Mouse (Mus musculus): Measurements from ENCODE around the gene Gm3952. TPM values are rescaled to one million over a fixed set of nuclear protein-coding genes. Genes with fewer than 3 reads are reported as not detected.

Gm3952 gene
- polyA plus RNA-seq, 1 experiment from 2014 or later: not detected

DNA sequence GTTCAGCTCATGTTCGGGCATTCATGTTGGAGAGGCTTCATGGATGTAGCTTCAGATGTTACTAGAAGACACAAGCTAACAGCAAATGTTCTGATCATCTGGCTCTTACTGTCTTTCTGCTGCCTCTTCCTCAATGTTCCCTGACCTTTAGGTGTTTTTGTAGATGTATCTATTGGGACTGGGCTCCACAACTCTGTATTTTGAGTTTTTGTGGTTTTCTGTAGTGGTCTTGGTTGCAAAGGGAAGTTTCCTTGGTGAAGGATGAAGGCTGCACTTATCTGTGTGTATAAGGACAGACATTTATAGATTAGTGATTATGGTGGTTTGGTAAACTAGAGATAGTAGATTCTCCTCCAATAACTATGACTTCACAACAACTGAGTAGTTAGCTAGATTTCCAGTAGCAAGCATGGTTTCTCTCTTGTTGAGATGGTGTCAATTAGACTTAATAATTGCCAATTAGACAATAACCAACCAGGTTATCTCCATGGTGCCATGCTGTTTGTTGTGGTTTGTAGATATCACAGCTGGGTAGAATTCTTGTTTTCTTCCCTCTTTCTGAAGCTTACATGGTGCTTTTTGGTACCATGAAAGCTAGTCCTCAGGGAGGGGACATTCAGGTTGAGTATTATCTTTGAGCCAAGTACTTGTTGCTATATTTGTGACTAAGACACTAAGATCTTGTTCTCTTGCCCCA is 101.6 kb downstream of the Gm3952 start:
- WGBS: 94% methylated on average over 1 of the region's 1 CpGs
- H3K27me3 ChIP-seq: no peaks in the 10 kb centered on the region
- no peak overlapping the region for H3K4me3 ChIP-seq
- no peaks in the 10 kb centered on the region for H3K9me3 ChIP-seq
- no peaks in the 10 kb centered on the region for H3K36me3 ChIP-seq
- H3K4me2 ChIP-seq: no peak overlapping the region
- no peaks in the 10 kb centered on the region for H3K4me1 ChIP-seq
- no peak overlapping the region for H3K27ac ChIP-seq
- no peak for ATAC-seq (ENCODE audit: insufficient number of reproducible peaks, insufficient read depth, low FRiP score, low TSS enrichment, low read depth)
- no peak overlapping the region for H3K9ac ChIP-seq

Other genes with a start within 250 kb of the Gm3952 start
- gene Itgb1, start 113.0 kb downstream of the Gm3952 start, polyA plus RNA-seq (2015; fragmentation: Nextera tagmentation; extraction: Ambion mirVana): 216 and 238 TPM in 2 replicates